Mouse (Mus musculus) frontal cortex, adult (tissue): ENCODE results near the gene Ubl4a.
"Not testable (repeated sequence)": the region's sequence is repeated elsewhere in the genome, so short reads cannot be mapped to it uniquely, and the experiment has no call there.

Source experiments
- ATAC-seq: cut with Nextera tagmentation; 2 replicates; pipeline ENCODE4 v1.9.2; 2017; ENCODE audit warnings: mild to moderate bottlenecking, moderate library complexity, mixed read lengths; ENCODE audit not compliant: low TSS enrichment

Gene Ubl4a

DNA sequence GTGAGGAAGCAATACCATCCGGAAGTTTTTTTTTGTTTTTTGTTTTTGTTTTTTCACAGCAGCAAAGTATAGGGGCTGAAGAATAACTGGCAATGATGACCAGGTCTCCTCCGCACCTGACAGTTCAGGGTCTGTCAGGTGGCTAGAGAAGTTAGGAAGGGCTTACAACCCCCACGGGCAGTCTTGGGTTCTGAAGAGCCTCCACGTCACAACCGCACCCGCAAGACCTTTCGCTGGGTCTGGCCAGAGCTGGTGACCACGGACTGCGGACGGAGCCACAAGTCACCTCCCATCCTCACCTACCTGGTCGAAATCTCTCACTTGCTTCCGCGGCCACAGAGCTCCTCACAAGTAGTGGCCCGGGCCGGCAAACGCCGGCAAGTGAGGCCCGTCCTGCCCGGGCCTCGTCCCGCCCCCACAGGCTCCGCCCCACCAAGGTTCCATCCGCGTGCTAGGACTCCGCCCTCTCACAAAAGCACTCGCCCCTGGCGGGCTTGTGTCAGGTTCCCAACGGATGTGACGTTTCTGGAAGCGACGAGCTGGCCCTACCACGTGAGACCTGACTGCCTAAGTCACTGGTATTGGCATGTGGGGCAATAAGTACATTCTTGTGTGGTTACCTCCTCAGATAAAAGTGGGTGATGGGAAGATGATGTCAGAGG lies at the start of gene Ubl4a, which contains the start of gene Slc10a3:
TSS of gene Ubl4a (minus strand) at position 331 of the 662 bp plus-strand sequence.
TSS of gene Slc10a3 (minus strand) at position 462 of the 662 bp plus-strand sequence.
- ATAC-seq, result peak; percentile 94

DNA sequence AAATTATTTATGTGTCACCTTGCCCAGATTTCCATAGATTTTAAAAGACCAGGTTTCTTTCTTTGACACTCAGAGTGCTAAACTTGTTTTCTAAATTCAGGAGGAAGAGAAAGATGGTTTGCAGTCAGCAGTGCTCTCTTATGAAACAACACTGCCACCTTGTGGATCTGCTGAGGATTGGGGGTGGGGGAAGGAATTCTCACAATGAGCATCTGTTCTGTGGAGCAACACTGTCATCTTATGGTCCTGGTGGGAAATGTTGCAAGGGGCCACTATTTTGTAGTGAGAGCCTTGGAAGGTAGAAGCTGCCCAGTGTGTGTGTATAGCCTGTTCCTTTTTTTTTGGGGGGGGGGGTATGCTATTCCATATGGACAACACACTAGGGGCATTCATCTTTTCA lies 40.4 kb upstream of the Ubl4a start:
- peak; percentile 94 for ATAC-seq

DNA sequence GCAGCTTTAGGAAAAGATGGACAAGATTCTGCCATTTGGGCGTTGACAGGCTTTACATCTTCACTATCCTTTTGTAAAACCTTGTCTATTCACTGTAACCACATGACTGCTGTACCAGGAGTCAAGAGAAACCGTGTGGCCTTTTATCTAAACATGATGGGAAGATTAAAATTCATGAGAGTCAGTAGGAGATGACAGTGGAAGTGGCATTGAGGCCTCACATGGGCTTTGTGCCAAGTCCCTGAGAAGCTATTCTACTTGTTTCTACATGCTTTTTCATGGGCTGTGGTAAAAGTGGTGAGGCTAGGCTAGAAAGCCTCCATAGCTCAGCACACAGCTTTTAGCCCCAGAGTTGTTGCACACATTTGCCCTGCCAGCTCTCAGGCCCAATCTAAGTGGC lies 35.3 kb upstream of the Ubl4a start:
- ATAC-seq, result no peak

DNA sequence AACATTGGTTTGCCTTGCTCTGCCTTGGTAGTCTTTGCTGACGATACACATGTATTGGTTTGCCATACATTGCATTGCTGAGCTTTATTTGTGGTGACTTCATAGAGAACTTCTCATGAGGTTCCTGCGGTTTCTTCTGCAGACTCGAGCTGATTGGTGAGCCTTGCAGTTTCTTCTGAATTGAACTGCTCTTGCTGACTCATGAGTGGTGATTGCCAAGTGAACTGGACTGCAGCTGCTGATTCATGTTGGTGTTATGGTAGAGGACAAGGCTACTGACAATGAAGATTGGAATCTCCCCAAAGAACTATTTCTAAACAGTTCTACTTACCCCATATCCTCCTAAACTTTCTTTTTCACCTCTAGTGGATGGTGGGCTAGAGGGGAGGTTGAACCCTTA lies 27.1 kb upstream of the Ubl4a start:
- no peak for ATAC-seq

DNA sequence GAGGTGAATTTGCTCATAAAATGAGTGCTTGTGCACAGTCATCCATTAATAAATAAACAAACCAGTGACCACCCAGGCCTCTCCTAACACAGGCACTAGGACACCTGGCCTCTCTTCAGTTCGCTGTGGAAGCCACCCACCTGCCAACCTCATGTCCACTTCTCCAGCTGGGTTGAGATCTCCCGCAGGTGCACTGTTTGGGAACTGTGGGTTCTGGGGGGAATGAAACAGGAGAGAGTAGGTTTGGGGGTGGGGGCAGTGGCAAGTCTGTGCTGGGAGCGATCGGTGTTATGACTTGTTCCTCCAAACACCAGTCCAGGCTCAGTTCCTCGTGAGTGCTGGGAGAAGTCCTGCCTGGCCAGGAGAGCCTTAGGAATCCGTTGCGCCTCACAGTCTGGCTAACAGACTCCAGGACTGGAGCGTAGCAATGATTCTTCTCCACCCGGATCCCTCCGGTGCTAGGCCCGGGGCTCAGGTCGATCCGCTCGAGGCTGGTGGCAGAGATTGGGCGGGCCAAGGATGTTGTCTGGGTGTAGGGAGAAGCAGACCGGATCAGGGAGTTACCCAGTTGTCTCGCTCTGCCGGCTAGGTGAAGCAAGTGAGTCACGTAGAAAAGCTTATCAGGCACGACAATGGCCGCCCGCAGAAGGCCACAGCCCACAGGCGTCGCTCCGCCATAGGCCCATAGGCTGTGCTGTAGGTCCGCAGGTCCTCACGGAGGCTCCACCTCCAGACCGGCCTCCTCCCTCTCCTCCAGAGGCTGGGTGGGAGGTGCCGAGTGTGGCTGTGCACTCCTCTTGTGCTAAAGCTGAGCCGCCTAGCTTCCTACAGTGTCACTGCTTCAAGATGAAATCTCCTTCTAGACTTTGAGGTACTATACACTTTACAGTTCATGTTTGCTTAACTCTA lies 19.8 kb upstream of the Ubl4a start, which contains the start of the genes Fam3a and Ikbkg:
TSS of gene Fam3a (minus strand) at position 738 of the 909 bp plus-strand sequence.
TSS of gene Ikbkg (plus strand) at position 756 of the 909 bp plus-strand sequence.
- peak; percentile 100 for ATAC-seq

DNA sequence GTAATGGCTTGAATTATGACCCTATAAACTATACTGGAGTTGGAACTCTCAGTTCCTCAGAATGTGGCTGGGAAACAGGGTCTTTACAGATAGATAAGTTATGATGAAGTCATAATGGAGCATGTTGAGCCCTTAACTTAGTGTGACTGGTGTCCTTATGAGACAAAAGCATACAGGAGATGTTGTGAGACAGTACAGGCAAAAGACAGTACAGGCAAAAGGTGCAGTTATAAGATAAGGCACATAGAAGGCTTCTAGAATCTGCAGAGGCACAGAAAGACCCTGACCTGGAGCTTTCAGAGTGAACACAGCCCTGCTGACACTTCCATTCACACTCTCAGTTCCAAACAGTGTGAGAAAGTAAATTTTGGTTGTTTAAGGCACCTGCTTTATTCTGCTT lies 15.1 kb upstream of the Ubl4a start:
- no peak for ATAC-seq

DNA sequence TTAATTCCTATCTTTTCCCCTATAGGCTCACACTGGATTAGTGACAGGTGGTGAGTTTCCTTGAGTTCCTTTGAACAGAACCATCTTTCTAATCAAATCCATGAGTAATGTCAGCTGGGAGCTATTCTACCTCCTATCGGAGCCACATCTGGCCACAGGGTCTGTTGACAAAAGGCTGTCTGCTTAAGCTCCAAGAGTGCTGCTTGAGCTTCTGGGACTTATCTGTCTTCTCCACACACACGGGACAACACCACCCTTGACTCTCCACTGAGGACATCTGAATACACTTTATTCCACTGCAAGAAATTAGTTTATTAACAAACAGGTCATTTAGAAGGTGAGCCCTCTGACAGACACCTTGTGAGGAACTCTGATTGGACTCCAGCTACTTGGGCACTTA lies 11.4 kb upstream of the Ubl4a start:
- no peak for ATAC-seq

DNA sequence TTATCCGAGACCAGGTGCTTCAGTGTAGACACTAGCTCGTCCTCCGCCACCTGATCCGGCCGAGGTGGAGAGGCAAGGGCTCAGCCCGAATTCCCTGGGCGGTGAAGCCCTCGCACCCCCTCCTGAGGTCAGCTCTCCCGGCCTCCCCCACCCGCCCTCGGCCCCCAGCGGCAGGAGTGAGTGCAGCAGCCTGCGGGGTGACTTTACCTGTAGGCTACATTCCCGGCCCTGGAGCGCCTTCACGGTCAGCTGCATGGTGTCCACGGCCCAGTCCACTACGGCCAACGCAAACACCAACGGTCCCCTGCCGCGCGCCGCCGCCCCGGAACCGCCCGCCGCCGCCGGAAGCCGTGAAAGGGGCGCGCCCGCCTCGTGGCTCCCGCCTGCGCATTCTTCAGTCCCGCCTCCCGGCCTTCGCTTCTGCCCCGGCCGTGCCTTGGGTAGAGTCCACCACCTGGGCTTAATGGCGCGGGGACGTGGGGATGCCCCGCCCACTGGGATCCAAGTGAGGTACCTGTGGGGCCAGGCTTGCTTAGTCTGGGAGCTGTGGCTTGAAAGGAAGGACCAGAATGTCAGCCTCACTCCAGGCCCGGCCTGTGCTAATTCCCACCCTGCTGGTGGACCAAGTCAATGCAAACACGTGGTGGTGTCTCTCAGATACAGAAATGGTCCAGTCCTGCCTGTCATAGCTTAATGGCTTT lies 4.7 kb downstream of the Ubl4a start:
- ATAC-seq, result peak; percentile 72

DNA sequence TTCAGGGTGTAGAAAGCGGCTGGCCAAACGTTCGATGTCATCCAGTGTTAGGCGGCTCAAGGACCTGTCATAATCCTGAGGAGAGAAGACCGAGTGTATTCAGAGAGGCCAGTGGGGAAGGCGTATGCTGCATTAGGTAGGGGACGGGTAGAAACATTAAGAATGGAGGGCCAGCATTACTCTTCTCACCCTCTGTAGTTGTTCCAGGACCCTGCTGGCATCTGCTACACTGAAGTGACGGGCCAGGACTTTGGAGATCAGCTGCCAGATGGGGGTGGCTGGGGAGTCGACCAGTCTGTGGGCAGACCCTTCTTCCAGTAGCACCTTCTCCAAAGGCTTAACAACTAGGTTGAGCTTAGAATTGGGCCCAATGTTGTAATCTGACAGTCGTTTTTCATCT lies 5.5 kb downstream of the Ubl4a start:
- ATAC-seq, result peak; percentile 1; the same call in 1 of the 2 replicates

DNA sequence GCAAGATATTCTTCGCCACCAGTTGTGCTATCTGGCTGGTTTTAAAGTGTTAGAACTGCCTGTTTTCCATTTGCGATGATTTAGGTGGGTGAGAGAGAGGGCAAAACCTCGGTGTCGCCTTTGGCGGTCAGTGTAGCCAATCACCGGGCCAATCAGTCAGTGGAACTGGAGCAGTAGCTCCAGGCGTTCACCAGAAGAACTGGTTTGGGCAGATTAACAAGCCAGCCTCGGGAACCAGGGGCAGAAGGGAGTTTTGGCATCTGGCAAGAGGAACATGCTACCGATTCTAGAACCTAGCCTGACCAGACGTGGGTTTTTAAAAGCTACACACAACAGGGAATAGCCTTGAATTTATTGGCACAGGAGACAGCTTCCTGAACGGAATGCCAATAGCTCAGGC lies 13.8 kb downstream of the Ubl4a start:
- ATAC-seq, result no peak

DNA sequence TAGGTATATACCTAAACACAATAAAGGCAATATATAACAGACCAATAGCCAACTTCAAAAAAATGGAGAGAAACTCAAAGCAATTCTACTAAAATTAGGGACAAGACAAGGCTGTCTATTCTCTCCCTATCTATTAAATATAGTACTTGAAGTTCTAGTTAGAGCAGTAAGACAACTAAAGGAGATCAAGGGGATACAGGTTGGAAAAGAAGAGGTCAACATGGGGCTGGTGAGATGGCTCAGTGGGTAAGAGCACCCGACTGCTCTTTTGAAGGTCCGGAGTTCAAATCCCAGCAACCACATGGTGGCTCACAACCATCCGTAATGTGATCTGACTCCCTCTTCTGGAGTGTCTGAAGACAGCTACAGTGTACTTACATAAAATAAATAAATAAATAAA lies 15.9 kb downstream of the Ubl4a start:
- not testable (repeated sequence) for ATAC-seq

DNA sequence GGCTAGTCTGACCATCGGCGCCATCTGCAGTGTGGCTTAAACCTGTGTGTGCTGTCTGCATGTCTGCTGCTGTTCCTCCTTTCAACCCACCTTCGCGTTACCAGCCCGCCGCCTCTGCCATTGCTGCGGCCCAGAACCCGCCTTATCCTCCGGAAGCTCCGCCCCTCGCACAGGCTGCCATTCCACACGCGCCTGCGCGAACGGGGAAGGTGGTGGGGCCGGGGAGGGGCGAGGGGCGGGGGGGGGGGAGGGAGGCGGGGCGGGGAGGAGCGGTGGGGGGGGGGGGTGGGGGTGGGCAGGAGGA lies 19.6 kb downstream of the Ubl4a start, which contains the start of gene Lage3:
TSS of gene Lage3 (minus strand) at position 152 of the 304 bp plus-strand sequence.
- peak; percentile 99 for ATAC-seq

DNA sequence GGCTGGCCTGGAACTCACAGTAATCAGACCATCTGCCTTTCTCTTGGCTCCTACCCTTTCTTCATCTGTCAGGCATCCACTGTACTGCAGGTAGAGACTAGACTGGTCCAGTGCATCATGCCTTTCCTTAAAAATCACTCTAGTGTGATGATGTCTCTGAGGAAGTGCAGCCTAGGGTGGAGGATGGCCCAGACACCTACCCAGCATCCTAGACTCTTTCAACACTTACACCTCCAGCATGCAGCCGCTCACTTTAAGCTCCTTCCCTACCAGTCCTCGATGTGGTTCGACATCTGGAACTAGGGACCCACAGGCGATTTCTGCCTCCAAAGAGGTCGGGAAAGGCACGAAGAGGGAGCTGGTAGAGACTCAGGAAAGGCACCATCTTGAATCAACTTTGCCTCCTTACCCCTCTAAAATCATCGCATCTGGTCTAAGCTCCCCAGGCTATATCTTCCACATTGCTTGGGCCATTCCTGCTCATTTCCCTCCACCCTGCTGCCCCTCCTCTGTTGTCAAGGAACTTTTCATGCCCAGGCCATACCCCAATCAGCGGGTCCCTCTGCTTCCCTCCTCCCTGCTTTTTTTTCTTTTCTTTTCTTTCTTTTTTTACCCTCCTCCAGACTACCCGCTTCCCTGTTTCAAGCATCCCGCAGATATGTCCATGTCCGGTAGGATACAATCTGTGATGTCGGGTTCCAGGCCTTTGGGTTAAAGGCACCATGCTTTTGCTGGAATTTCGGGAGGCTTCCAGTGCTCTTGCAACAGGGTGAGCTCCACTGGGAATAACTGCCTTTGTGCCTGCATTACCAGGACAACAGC lies 20.2 kb downstream of the Ubl4a start:
- ATAC-seq, result peak; percentile 56

DNA sequence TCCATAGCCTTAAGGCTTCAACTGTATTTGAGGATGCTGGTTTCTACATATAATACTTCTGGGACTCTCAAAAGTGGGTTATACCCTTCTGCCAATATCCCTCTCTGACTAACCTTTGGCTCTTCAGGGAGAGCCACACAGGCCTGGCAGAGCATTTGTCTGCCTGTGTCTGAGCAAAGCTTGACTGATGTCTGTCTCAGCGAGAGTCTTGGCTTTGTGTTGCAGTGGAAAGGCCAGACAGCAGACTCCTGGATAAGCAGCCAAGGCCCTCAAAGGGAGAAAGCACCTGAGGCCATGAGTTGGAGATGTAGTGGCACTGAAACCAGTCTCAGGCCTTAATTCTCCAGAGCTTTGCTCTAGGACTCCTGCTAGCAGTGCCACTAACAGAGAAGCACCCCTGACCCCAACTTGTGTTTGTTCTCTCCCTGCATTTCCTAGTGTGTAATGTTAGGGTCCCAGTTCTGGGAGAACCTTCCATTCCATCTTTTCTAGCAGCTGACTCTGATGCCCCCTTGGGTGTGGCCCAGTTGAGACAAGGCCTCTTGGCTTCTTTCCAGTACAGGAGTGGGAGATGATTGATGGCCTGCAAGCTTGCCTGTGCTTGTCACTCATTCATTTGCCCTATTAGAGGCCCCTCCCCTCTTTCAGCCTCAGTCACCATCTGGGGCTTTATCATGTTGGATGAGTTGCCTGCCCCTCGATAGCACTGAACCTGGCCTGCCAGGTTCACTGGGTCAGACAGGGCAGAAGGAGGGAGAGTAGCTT lies 42.7 kb downstream of the Ubl4a start:
- no peak for ATAC-seq

DNA sequence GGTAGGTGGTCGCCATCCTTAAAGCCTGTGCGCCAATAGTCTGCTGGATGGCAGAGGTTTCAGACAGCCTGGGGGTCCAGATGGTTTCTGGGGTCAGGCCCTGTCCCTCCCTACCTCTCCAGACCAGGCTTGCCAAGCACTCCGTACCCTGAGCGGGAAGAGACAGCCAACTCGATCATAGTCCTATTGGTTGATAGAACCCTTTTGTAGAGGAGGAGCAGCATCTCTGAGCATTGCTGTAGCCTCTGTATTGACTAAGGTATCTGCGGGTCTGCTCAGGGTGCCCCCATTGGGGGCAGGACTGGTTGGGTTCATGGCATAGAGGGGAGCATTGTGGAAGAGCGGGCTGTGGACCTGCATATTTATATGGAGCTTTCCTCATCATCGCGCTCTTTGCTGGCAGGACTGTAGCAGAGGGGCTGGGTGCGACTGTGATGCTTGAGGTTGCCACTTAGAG lies 43.8 kb downstream of the Ubl4a start:
- ATAC-seq, result peak; percentile 35; the same call in 1 of the 2 replicates

DNA sequence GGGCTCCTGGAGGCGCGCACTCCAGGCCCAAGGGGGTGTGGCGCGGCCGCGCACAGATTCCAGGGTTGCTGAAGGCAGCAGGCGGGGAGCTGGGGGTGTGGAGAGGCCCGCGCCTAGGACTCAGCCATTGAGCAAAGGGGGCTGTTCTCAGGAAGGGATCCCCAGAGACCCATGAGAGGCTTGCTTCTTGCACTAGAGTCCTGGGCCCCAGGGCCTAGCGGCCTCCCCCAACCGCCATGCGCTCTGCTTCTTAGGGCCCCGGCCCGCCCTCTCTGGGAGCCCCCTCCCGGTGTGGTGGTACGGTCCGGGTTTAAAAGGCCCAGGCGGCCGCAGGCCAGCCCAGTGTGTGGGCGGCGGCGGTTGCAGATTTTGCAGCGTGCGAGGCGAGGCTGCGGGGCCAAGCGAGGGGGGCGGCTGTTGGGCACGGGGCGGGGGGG lies 44.3 kb downstream of the Ubl4a start, which contains the start of gene Plxna3:
TSS of gene Plxna3 (plus strand) at position 342 of the 437 bp plus-strand sequence.
- peak; percentile 87 for ATAC-seq
